Mouse (Mus musculus) c-Kit-negative CD71-positive TER-119-positive erythroid progenitor cells, embryonic 14.5 days (primary cell): ENCODE measurements around the gene Ifitm1.
"Not testable (repeated sequence)": the region's sequence is repeated elsewhere in the genome, so short reads cannot be mapped to it uniquely, and the experiment has no call there.

Experiments used
- DNase-seq: peaks from one replicate; pipeline ENCODE4 v3.0.0-alpha.2; 2013; ENCODE audit warnings: low read depth, low spot score

The Ifitm1 gene

GRCm38 (mm10) chr7:140974940-140975339 lies 7.9 kb downstream of the Ifitm1 start:
- DNase-seq: no peak

- no peak for DNase-seq
Observed at GRCm38 (mm10) chr7:140975465-140975864, 8.4 kb downstream of the Ifitm1 start.

- DNase-seq: not testable (repeated sequence)
Observed at GRCm38 (mm10) chr7:140976720-140977119, 9.7 kb downstream of the Ifitm1 start.

- DNase-seq: no peak
Observed at GRCm38 (mm10) chr7:140981704-140982103, 14.7 kb downstream of the Ifitm1 start.

GRCm38 (mm10) chr7:140982971-140983370 lies 15.9 kb downstream of the Ifitm1 start:
- no peak for DNase-seq

GRCm38 (mm10) chr7:140987182-140988138 lies 20.4 kb downstream of the Ifitm1 start:
- no peak for DNase-seq

GRCm38 (mm10) chr7:140989022-140989421 lies 22.0 kb downstream of the Ifitm1 start:
- no peak for DNase-seq

- no peak for DNase-seq
Observed at GRCm38 (mm10) chr7:140990185-140990584, 23.2 kb downstream of the Ifitm1 start.

GRCm38 (mm10) chr7:140990622-140991021 lies 23.6 kb downstream of the Ifitm1 start:
- no peak for DNase-seq

- no peak for DNase-seq
Observed at GRCm38 (mm10) chr7:140991117-140991689, 24.2 kb downstream of the Ifitm1 start.

GRCm38 (mm10) chr7:140997817-140998216 lies 30.8 kb downstream of the Ifitm1 start:
- DNase-seq: no peak

GRCm38 (mm10) chr7:140998853-140999700 lies 32.1 kb downstream of the Ifitm1 start:
- DNase-seq: no peak

- no peak for DNase-seq
Observed at GRCm38 (mm10) chr7:141000881-141001708, 34.1 kb downstream of the Ifitm1 start.

GRCm38 (mm10) chr7:141003248-141004010 lies 36.4 kb downstream of the Ifitm1 start:
- no peak for DNase-seq

- no peak for DNase-seq
Observed at GRCm38 (mm10) chr7:141006446-141006845, 39.4 kb downstream of the Ifitm1 start.

GRCm38 (mm10) chr7:141006914-141007313 lies 39.9 kb downstream of the Ifitm1 start:
- no peak for DNase-seq

- no peak for DNase-seq
Observed at GRCm38 (mm10) chr7:141008312-141008761, 41.3 kb downstream of the Ifitm1 start.

GRCm38 (mm10) chr7:141008938-141009660 lies 42.1 kb downstream of the Ifitm1 start:
- DNase-seq: peak; percentile 25

GRCm38 (mm10) chr7:141009665-141010064 lies 42.6 kb downstream of the Ifitm1 start:
- DNase-seq: no peak
